Mouse (Mus musculus): ENCODE data around the gene Ssrp1.

DNA sequence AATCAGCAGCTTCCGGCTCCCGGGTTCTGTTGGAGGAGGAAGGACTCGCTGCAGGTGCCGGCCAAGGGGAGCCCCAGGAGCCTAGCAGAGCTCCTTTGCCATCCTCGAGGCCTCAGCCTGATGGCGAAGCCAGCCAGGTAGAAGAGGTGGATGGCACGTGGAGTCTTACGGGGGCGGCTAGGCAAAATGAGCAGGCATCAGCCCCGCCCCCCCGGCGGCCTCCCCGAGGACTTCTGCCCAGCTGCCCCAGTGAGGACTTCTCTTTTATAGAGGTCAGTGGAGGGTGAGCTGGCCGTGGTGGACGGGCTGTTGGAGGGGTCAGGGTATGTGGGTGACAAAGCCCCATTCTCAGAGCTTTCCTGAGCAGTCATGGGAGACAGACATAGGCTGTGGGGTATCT lies 33.1 kb downstream of the Ssrp1 start:
- no peak for TF ChIP-seq CTCF (IDR thresholded peaks at IDR 0.05; ENCODE audit: low read depth)
- TF ChIP-seq EP300 (IDR thresholded peaks at IDR 0.05; ENCODE audit: low read depth): no peak

Data from liver, postnatal 0 days (tissue).